Mouse (Mus musculus): ENCODE measurements around the gene Myoz1. TPM values are rescaled to one million over a fixed set of nuclear protein-coding genes. Genes with fewer than 3 reads are reported as not detected.
"Not testable (repeated sequence)": the region's sequence is repeated elsewhere in the genome, so short reads cannot be mapped to it uniquely, and the experiment has no call there.

Myoz1 gene
- polyA plus RNA-seq, 1 experiment from 2014 or later = 0.37 TPM

- H3K79me2 ChIP-seq (ENCODE audit: inconsistent target) = peaks cover 10% of the 10 kb centered on the region; the same call in 1 of the 2 replicates
- H3K4me3 ChIP-seq (ENCODE audit: inconsistent target) = no peak overlapping the region
- no peaks in the 10 kb centered on the region for H3K36me3 ChIP-seq (ENCODE audit: inconsistent target)
- WGBS (ENCODE audit: missing documents) = 92% methylated on average over 2 of the region's 2 CpGs
- no peak overlapping the region for H3K27ac ChIP-seq
Observed at GRCm38 (mm10) chr14:20637818-20638574, 18.3 kb downstream of the Myoz1 start.

- not testable (repeated sequence) for H3K36me3 ChIP-seq (ENCODE audit: inconsistent target)
- 79% methylated on average over 3 of the region's 3 CpGs for WGBS (ENCODE audit: missing documents)
Observed at GRCm38 (mm10) chr14:20636968-20637367, 19.4 kb downstream of the Myoz1 start.

GRCm38 (mm10) chr14:20635546-20635945, 20.8 kb downstream of the Myoz1 start:
- no peaks in the 10 kb centered on the region for H3K79me2 ChIP-seq (ENCODE audit: inconsistent target)
- H3K36me3 ChIP-seq (ENCODE audit: inconsistent target) = no peaks in the 10 kb centered on the region
- no peak overlapping the region for H3K4me3 ChIP-seq (ENCODE audit: inconsistent target)
- 100% methylated on average over 2 of the region's 2 CpGs for WGBS (ENCODE audit: missing documents)
- H3K27ac ChIP-seq = no peak overlapping the region

More at GRCm38 (mm10) chr14:20636968-20637367, 19.4 kb downstream of the Myoz1 start:
- not testable (repeated sequence) for H3K27ac ChIP-seq; H3K79me2 ChIP-seq (ENCODE audit: inconsistent target); H3K4me3 ChIP-seq (ENCODE audit: inconsistent target)

- H3K79me2 ChIP-seq (ENCODE audit: inconsistent target) = no peaks in the 10 kb centered on the region
- 43% methylated on average over 4 of the region's 4 CpGs for WGBS (ENCODE audit: missing documents)
- H3K36me3 ChIP-seq (ENCODE audit: inconsistent target) = no peaks in the 10 kb centered on the region
- no peak overlapping the region for H3K27ac ChIP-seq
- H3K4me3 ChIP-seq (ENCODE audit: inconsistent target) = no peak overlapping the region
Observed at GRCm38 (mm10) chr14:20631253-20631652, 25.1 kb downstream of the Myoz1 start.

GRCm38 (mm10) chr14:20626971-20627370, 29.4 kb downstream of the Myoz1 start:
- H3K4me3 ChIP-seq (ENCODE audit: inconsistent target) = no peak overlapping the region
- H3K27ac ChIP-seq = no peak overlapping the region
- H3K79me2 ChIP-seq (ENCODE audit: inconsistent target) = no peaks in the 10 kb centered on the region
- no peaks in the 10 kb centered on the region for H3K36me3 ChIP-seq (ENCODE audit: inconsistent target)
- 91% methylated on average over 3 of the region's 3 CpGs for WGBS (ENCODE audit: missing documents)

- H3K36me3 ChIP-seq (ENCODE audit: inconsistent target) = no peaks in the 10 kb centered on the region
- H3K4me3 ChIP-seq (ENCODE audit: inconsistent target) = no peak overlapping the region
- 93% methylated on average over 2 of the region's 2 CpGs for WGBS (ENCODE audit: missing documents)
- H3K79me2 ChIP-seq (ENCODE audit: inconsistent target) = no peaks in the 10 kb centered on the region
- no peak overlapping the region for H3K27ac ChIP-seq
Observed at GRCm38 (mm10) chr14:20626447-20626846, 29.9 kb downstream of the Myoz1 start.

GRCm38 (mm10) chr14:20622907-20623306, 33.4 kb downstream of the Myoz1 start:
- H3K27ac ChIP-seq = no peak overlapping the region
- 94% methylated on average over 3 of the region's 3 CpGs for WGBS (ENCODE audit: missing documents)

GRCm38 (mm10) chr14:20622412-20622811, 33.9 kb downstream of the Myoz1 start:
- H3K79me2 ChIP-seq (ENCODE audit: inconsistent target) = no peaks in the 10 kb centered on the region
- no peak overlapping the region for H3K4me3 ChIP-seq (ENCODE audit: inconsistent target)
- 100% methylated on average over 2 of the region's 2 CpGs for WGBS (ENCODE audit: missing documents)
- no peak overlapping the region for H3K27ac ChIP-seq
- H3K36me3 ChIP-seq (ENCODE audit: inconsistent target) = no peaks in the 10 kb centered on the region

More at GRCm38 (mm10) chr14:20622907-20623306, 33.4 kb downstream of the Myoz1 start:
- no peaks in the 10 kb centered on the region for H3K79me2 ChIP-seq (ENCODE audit: inconsistent target)
- no peaks in the 10 kb centered on the region for H3K36me3 ChIP-seq (ENCODE audit: inconsistent target)
- no peak overlapping the region for H3K4me3 ChIP-seq (ENCODE audit: inconsistent target)

GRCm38 (mm10) chr14:20621903-20622302, 34.4 kb downstream of the Myoz1 start:
- WGBS (ENCODE audit: missing documents) = 100% methylated on average over 2 of the region's 2 CpGs
- no peak overlapping the region for H3K4me3 ChIP-seq (ENCODE audit: inconsistent target)
- no peak overlapping the region for H3K27ac ChIP-seq
- H3K36me3 ChIP-seq (ENCODE audit: inconsistent target) = no peaks in the 10 kb centered on the region
- no peaks in the 10 kb centered on the region for H3K79me2 ChIP-seq (ENCODE audit: inconsistent target)

GRCm38 (mm10) chr14:20619131-20619530, 37.2 kb downstream of the Myoz1 start:
- Histone ChIP-seq H3K36me3 (ENCODE audit: inconsistent target) (no peaks in the 10 kb centered on the region), H3K27ac (no peak overlapping the region), H3K79me2 (ENCODE audit: inconsistent target) (no peaks in the 10 kb centered on the region)

GRCm38 (mm10) chr14:20618211-20618610, 38.1 kb downstream of the Myoz1 start:
- WGBS (ENCODE audit: missing documents) = 9% methylated on average over 5 of the region's 5 CpGs
- H3K4me3 ChIP-seq (ENCODE audit: inconsistent target) = no peak overlapping the region
- H3K27ac ChIP-seq = 0 out of 2 replicates have a peak overlapping the region, but pooled peaks have one; percentile 1
- H3K36me3 ChIP-seq (ENCODE audit: inconsistent target) = no peaks in the 10 kb centered on the region
- no peaks in the 10 kb centered on the region for H3K79me2 ChIP-seq (ENCODE audit: inconsistent target)

More at GRCm38 (mm10) chr14:20619131-20619530, 37.2 kb downstream of the Myoz1 start:
- H3K4me3 ChIP-seq (ENCODE audit: inconsistent target) = no peak overlapping the region

GRCm38 (mm10) chr14:20616421-20616820, 39.9 kb downstream of the Myoz1 start:
- Histone ChIP-seq H3K36me3 (ENCODE audit: inconsistent target) (no peaks in the 10 kb centered on the region), H3K79me2 (ENCODE audit: inconsistent target) (no peaks in the 10 kb centered on the region), H3K4me3 (ENCODE audit: inconsistent target) (no peak overlapping the region), H3K27ac (no peak overlapping the region)
- WGBS (ENCODE audit: missing documents) = 69% methylated on average over 2 of the region's 2 CpGs

- Histone ChIP-seq H3K27ac (no peak overlapping the region), H3K79me2 (ENCODE audit: inconsistent target) (no peaks in the 10 kb centered on the region), H3K36me3 (ENCODE audit: inconsistent target) (no peaks in the 10 kb centered on the region), H3K4me3 (ENCODE audit: inconsistent target) (no peak overlapping the region)
- WGBS (ENCODE audit: missing documents) = 90% methylated on average over 2 of the region's 2 CpGs
Observed at GRCm38 (mm10) chr14:20615075-20615474, 41.3 kb downstream of the Myoz1 start.

GRCm38 (mm10) chr14:20612820-20613219, 43.5 kb downstream of the Myoz1 start:
- WGBS (ENCODE audit: missing documents) = 93% methylated on average over 1 of the region's 1 CpGs
- H3K4me3 ChIP-seq (ENCODE audit: inconsistent target) = no peak overlapping the region
- no peak overlapping the region for H3K27ac ChIP-seq
- H3K79me2 ChIP-seq (ENCODE audit: inconsistent target) = no peaks in the 10 kb centered on the region
- no peaks in the 10 kb centered on the region for H3K36me3 ChIP-seq (ENCODE audit: inconsistent target)

GRCm38 (mm10) chr14:20610146-20610545, 46.2 kb downstream of the Myoz1 start:
- Histone ChIP-seq H3K4me3 (ENCODE audit: inconsistent target) (no peak overlapping the region), H3K27ac (no peak overlapping the region), H3K79me2 (ENCODE audit: inconsistent target) (no peaks in the 10 kb centered on the region), H3K36me3 (ENCODE audit: inconsistent target) (no peaks in the 10 kb centered on the region)
- WGBS (ENCODE audit: missing documents) = 92% methylated on average over 4 of the region's 4 CpGs
